Mouse (Mus musculus): Measurements from ENCODE around the gene Tk2. TPM values are rescaled to one million over a fixed set of nuclear protein-coding genes. Genes with fewer than 3 reads are reported as not detected.
"Not testable (repeated sequence)": the region's sequence is repeated elsewhere in the genome, so short reads cannot be mapped to it uniquely, and the experiment has no call there.

The Tk2 gene
- total RNA-seq (2021) (1 to 10 TPM; 6.1 to 8.7 TPM), polyA plus RNA-seq (2012; rRNA removed) (9.8 and 10.6 TPM in 2 replicates)
- long read RNA-seq, partial matches to known transcripts, result 0 of 18 reads
- long read RNA-seq, other reads (novel, unspliced or antisense), result 12 of 18 reads

DNA sequence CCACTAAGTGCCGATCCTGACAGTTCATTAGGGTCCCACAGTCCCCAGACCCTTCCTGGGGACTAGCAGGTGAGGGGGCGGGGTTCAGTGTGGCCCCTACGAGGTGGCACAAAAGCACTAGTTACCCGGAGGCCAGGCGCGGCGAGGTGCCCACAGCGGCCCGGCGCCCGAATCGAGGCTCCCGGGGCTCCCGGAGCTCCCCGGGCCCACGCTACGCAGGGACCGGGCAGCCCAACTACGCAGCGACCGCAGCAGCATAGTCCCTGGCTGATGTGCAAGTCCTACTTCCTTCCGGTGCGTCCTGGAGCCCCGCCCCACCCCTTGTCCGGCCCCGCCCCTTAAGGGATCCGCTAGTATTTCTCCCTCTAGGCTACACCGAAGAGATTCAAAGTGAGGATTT lies at the start of gene Tk2:
Gene Tk2 (minus strand): TSS at position 283 of the 400 bp plus-strand sequence.
- Histone ChIP-seq H3K27ac (peak within 1 kb of the TSS; percentile 94), H3K36me3 (ENCODE audit: control insufficient read depth, insufficient read depth, low read length) (no peaks in the 10 kb centered on the region), H3K27me3 (ENCODE audit: control insufficient read depth, insufficient read depth, low read length) (no peaks in the 10 kb centered on the region), H3K4me3 (peak within 1 kb of the TSS; percentile 86), H3K79me2 (replicated peaks; ENCODE audit: control insufficient read depth, insufficient read depth, low read length) (no peaks in the 10 kb centered on the region), H3K4me1 (ENCODE audit: control insufficient read depth, insufficient read depth, low read length) (peaks cover 6% of the 10 kb centered on the region), H3K9ac (ENCODE audit: low read depth, low read length) (peak within 1 kb of the TSS; percentile 89)
- intact Hi-C loops (cut with DNase I), result loop anchor here (1.0 to 5.0 kb wide), 2 partner anchors 93 to 194 kb away; partner anchors contain the start of gene Dync1li2
- under 1% methylated on average over 28 of the region's 28 CpGs for WGBS
- DNase-seq, result peak; percentile 83 to 85
- TF ChIP-seq POLR2A (IDR thresholded peaks at IDR 0.05; ENCODE audit: insufficient read depth, low read depth, low read length) (peak; percentile 79), EP300 (IDR thresholded peaks at IDR 0.05; ENCODE audit: insufficient read depth, low read depth, low read length) (0 out of 2 replicates have a peak, but pooled peaks have one; percentile 28), CTCF (IDR thresholded peaks at IDR 0.05) (no peak)

DNA sequence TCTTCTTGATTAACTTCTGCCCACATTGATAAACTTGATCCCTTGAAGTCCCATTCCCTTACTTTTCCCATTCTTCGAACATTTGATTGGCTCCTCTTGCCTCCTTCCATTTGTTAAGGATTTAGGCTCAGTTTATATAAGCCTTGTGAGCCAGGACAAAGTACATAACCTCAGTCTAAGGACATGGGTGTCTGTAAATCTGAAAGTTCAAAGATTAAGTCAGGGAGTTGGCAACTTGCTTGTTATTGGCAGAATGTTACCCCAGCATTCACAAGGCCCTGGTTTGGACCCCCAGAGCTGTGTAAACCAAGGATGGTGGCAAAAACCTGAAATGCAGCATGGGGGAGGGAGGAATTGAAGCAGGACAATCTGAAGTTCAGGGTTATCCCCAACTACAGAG lies 46.0 kb upstream of the Tk2 start:
- WGBS, result 76% methylated on average over 1 of the region's 1 CpGs
- H3K4me1 ChIP-seq (ENCODE audit: control insufficient read depth, insufficient read depth, low read length), result no peaks in the 10 kb centered on the region
- H3K27ac ChIP-seq, result no peak overlapping the region
- no peak overlapping the region for H3K9ac ChIP-seq (ENCODE audit: low read depth, low read length)
- DNase-seq, result no peak
- TF ChIP-seq EP300 (IDR thresholded peaks at IDR 0.05; ENCODE audit: insufficient read depth, low read depth, low read length), result no peak
- H3K79me2 ChIP-seq (replicated peaks; ENCODE audit: control insufficient read depth, insufficient read depth, low read length), result no peaks in the 10 kb centered on the region
- no peaks in the 10 kb centered on the region for H3K36me3 ChIP-seq (ENCODE audit: control insufficient read depth, insufficient read depth, low read length)
- intact Hi-C loops (cut with DNase I), result no loop called here
- H3K27me3 ChIP-seq (ENCODE audit: control insufficient read depth, insufficient read depth, low read length), result no peaks in the 10 kb centered on the region
- no peak overlapping the region for H3K4me3 ChIP-seq

DNA sequence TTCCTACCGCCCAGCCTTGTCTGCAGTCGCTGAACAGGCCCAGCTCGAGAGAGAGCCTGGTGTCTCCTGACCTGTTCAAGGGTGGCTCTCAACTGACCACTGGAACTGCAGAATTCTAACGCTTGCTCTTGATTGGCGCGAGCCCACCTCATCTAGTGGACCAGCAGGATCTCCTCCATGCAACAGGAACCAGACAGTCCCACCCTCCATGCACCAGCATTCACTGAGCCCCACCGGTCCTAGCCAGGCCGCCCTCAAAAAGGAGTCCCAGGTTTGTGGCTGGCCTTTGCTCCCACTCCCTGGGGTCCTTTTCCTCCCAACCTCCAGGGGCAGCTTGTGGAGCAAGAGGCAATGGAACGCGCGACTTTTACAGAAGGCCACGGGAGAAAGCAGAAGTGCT lies 44.7 kb upstream of the Tk2 start, which contains the start of gene Cmtm2a:
Gene Cmtm2a (minus strand): TSS at position 101 of the 400 bp plus-strand sequence.
- intact Hi-C loops (cut with DNase I), result loop anchor here (1.0 kb wide), 1 partner anchor 28 kb away; the partner anchor contains the start of gene Gm11020
- H3K4me3 ChIP-seq; DNase-seq; H3K27me3 ChIP-seq (ENCODE audit: control insufficient read depth, insufficient read depth, low read length); H3K9ac ChIP-seq (ENCODE audit: low read depth, low read length); H3K4me1 ChIP-seq (ENCODE audit: control insufficient read depth, insufficient read depth, low read length); H3K79me2 ChIP-seq (replicated peaks; ENCODE audit: control insufficient read depth, insufficient read depth, low read length); H3K27ac ChIP-seq; H3K36me3 ChIP-seq (ENCODE audit: control insufficient read depth, insufficient read depth, low read length): not testable (repeated sequence)
- 82% methylated on average over 12 of the region's 12 CpGs for WGBS

DNA sequence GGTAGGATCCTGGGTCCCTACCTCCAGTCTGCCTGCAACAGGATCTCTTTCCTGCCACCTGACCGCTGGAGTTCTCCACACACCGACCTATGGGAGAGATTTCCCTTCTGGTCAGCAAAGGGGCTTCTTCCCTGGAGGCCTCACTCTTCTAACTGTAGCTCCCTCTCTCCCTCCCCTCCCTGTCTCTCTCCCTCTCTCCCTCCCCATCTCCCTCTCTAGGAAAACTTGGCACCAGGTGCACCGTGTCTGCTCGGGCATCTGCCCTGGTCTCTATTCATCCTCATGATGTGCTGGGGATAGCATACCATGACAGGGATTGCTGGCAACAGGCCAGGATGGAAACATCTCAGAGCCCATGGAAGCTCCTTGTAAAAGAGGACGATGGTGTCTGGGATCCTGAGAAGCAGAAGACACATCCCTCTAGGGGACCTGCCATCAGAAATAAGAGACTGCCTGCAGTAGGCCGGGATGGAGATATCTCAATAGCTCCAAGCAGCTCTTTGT lies 20.6 kb upstream of the Tk2 start:
- WGBS, result 70% methylated on average over 6 of the region's 6 CpGs
- no peak for DNase-seq
- Histone ChIP-seq H3K4me1 (ENCODE audit: control insufficient read depth, insufficient read depth, low read length) (no peaks in the 10 kb centered on the region), H3K36me3 (ENCODE audit: control insufficient read depth, insufficient read depth, low read length) (no peaks in the 10 kb centered on the region), H3K79me2 (replicated peaks; ENCODE audit: control insufficient read depth, insufficient read depth, low read length) (no peaks in the 10 kb centered on the region), H3K9ac (ENCODE audit: low read depth, low read length) (no peak overlapping the region), H3K27me3 (ENCODE audit: control insufficient read depth, insufficient read depth, low read length) (no peaks in the 10 kb centered on the region), H3K4me3 (no peak overlapping the region), H3K27ac (no peak overlapping the region)
- no peak for TF ChIP-seq POLR2A (IDR thresholded peaks at IDR 0.05; ENCODE audit: insufficient read depth, low read depth, low read length)
- no peak for TF ChIP-seq CTCF (IDR thresholded peaks at IDR 0.05)
- no peak for TF ChIP-seq EP300 (IDR thresholded peaks at IDR 0.05; ENCODE audit: insufficient read depth, low read depth, low read length)
- intact Hi-C loops (cut with DNase I), result no loop called here

DNA sequence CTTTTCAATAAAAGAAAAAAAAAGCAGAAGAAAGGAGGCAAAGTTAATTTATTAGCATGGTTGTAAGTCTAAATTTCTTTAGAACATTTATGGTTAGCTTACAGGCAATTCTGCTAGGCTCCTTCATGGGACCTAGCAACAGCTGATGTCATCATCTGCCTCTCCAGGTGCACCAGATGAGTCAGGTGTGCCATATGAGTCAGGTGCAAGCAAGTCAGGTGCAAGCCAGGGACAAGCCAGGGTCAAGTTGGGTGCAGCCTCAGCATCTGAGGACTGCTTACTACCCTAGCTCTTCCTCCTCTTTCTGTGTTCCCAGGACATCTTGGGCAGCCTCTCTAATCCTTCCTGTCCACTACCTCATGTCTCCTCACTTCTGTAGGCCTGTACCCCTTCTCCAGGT lies 20.0 kb upstream of the Tk2 start:
- H3K36me3 ChIP-seq (ENCODE audit: control insufficient read depth, insufficient read depth, low read length), result no peaks in the 10 kb centered on the region
- no peaks in the 10 kb centered on the region for H3K79me2 ChIP-seq (replicated peaks; ENCODE audit: control insufficient read depth, insufficient read depth, low read length)
- H3K27ac ChIP-seq, result no peak overlapping the region
- DNase-seq, result no peak
- intact Hi-C loops (cut with DNase I), result no loop called here
- H3K4me3 ChIP-seq, result no peak overlapping the region
- H3K4me1 ChIP-seq (ENCODE audit: control insufficient read depth, insufficient read depth, low read length), result no peaks in the 10 kb centered on the region
- TF ChIP-seq POLR2A (IDR thresholded peaks at IDR 0.05; ENCODE audit: insufficient read depth, low read depth, low read length), result no peak
- no peak overlapping the region for H3K9ac ChIP-seq (ENCODE audit: low read depth, low read length)
- no peaks in the 10 kb centered on the region for H3K27me3 ChIP-seq (ENCODE audit: control insufficient read depth, insufficient read depth, low read length)

DNA sequence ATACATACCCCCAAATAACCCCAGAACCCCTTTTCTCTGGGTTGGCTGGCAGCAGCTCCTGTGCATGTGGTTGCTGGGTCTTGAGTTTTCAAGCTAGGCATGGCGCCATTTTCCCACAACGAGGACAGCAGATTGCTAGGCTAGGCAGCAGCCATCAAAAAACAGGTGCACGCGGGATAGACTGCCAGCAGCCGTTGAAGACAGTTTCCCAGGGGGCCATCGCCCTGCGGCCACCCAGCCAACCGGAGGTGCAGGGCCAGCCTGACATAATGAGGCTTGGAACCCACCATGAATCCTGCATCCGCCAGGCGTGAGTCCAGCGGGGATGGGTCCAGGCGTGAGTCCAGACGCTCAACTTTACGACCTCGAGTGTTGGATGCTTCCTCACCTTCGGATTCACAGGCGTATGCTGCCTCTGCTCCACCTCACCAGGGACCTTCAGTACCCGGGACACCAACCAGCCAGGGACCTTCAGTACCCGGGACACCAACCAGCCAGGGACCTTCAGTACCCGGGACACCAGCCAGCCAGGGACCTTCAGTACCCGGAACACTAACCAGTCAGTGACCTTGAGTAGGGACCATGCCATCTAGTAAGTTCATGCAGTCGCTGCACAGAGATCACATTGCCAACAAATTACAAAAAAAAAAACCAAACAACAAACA lies 16.0 kb upstream of the Tk2 start:
- not testable (repeated sequence) for DNase-seq; H3K9ac ChIP-seq (ENCODE audit: low read depth, low read length)
- 94% methylated on average over 22 of the region's 22 CpGs for WGBS

DNA sequence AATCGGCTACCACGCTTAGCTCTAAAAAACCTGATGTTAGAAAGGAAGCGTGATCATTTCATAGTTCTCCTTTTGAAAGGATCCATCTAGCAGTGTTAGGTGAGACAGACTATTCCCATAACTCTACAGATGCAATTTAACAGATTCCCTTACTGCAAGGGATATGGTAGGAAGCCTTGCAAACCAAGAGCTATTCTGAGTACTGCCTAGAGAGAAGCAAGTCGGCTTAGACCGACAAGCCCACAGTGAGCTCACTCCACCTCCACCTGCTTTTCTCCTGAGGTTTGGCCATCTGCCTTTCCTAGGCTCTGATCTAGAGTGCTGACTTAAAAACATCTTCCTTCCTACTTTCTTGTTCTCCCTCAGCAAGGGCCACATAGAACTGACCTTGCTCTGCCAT lies 13.4 kb upstream of the Tk2 start:
- DNase-seq; H3K4me3 ChIP-seq; H3K9ac ChIP-seq (ENCODE audit: low read depth, low read length); intact Hi-C loops (cut with DNase I); H3K36me3 ChIP-seq (ENCODE audit: control insufficient read depth, insufficient read depth, low read length); H3K27me3 ChIP-seq (ENCODE audit: control insufficient read depth, insufficient read depth, low read length); H3K27ac ChIP-seq; H3K4me1 ChIP-seq (ENCODE audit: control insufficient read depth, insufficient read depth, low read length); H3K79me2 ChIP-seq (replicated peaks; ENCODE audit: control insufficient read depth, insufficient read depth, low read length): not testable (repeated sequence)
- WGBS, result 93% methylated on average over 5 of the region's 5 CpGs

More for the DNA sequence above, 16.0 kb upstream of the Tk2 start:
- H3K4me1 ChIP-seq (ENCODE audit: control insufficient read depth, insufficient read depth, low read length); H3K79me2 ChIP-seq (replicated peaks; ENCODE audit: control insufficient read depth, insufficient read depth, low read length); H3K27ac ChIP-seq; intact Hi-C loops (cut with DNase I); H3K4me3 ChIP-seq; H3K27me3 ChIP-seq (ENCODE audit: control insufficient read depth, insufficient read depth, low read length); H3K36me3 ChIP-seq (ENCODE audit: control insufficient read depth, insufficient read depth, low read length): not testable (repeated sequence)

Data from heart, adult 2 months (tissue).